Mouse (Mus musculus): ENCODE measurements at regions not wholly inside any gene's neighbourhood (a gene's known extent, or its start where the extent isn't known, plus 50 kb on each side); places are given as distances from the start of the nearest gene placed in this dataset.
A peak's percentile ranks its signal among the peaks of the same experiment; 100 is the strongest.

- no peak for TF ChIP-seq POLR2A (IDR thresholded peaks at IDR 0.05; ENCODE audit: control insufficient read depth, low read depth, low read length)
- no peak for TF ChIP-seq CTCF (IDR thresholded peaks at IDR 0.05; ENCODE audit: control insufficient read depth, insufficient read depth, insufficient replicate concordance, low read depth, low read length)
- Histone ChIP-seq H3K36me3 (ENCODE audit: control insufficient read depth, insufficient read depth, low read length) (no peaks in the 10 kb centered on the region), H3K4me1 (ENCODE audit: control insufficient read depth, insufficient read depth, low read length) (no peaks in the 10 kb centered on the region), H3K27me3 (ENCODE audit: control insufficient read depth, insufficient read depth, low read length) (no peaks in the 10 kb centered on the region), H3K27ac (ENCODE audit: control insufficient read depth, insufficient read depth, low read depth, low read length) (no peak overlapping the region), H3K4me3 (ENCODE audit: control insufficient read depth, low read depth, low read length) (no peak overlapping the region)
These were observed 143.1 kb downstream of the Syk start for GRCm38 (mm10) chr13:52726043-52726442.

- no peaks in the 10 kb centered on the region for H3K27me3 ChIP-seq (ENCODE audit: control insufficient read depth, insufficient read depth, low read length)
These were observed 143.6 kb downstream of the Syk start for GRCm38 (mm10) chr13:52726525-52726924.

GRCm38 (mm10) chr13:52735453-52735933 is 152.5 kb downstream of the Syk start:
- H3K4me1 ChIP-seq (ENCODE audit: control insufficient read depth, insufficient read depth, low read length): peaks cover 2% of the 10 kb centered on the region; the same call in 1 of the 2 replicates
- H3K27ac ChIP-seq (ENCODE audit: control insufficient read depth, insufficient read depth, low read depth, low read length): no peak overlapping the region; the same call in 1 of the 2 replicates
- H3K4me3 ChIP-seq (ENCODE audit: control insufficient read depth, low read depth, low read length): no peak overlapping the region
- no peaks in the 10 kb centered on the region for H3K36me3 ChIP-seq (ENCODE audit: control insufficient read depth, insufficient read depth, low read length)
- TF ChIP-seq CTCF (IDR thresholded peaks at IDR 0.05; ENCODE audit: control insufficient read depth, insufficient read depth, insufficient replicate concordance, low read depth, low read length): no peak
- TF ChIP-seq POLR2A (IDR thresholded peaks at IDR 0.05; ENCODE audit: control insufficient read depth, low read depth, low read length): no peak
- H3K27me3 ChIP-seq (ENCODE audit: control insufficient read depth, insufficient read depth, low read length): no peaks in the 10 kb centered on the region

More at GRCm38 (mm10) chr13:52726525-52726924, 143.6 kb downstream of the Syk start:
- no peaks in the 10 kb centered on the region for H3K4me1 ChIP-seq (ENCODE audit: control insufficient read depth, insufficient read depth, low read length)
- H3K27ac ChIP-seq (ENCODE audit: control insufficient read depth, insufficient read depth, low read depth, low read length): no peak overlapping the region
- H3K4me3 ChIP-seq (ENCODE audit: control insufficient read depth, low read depth, low read length): no peak overlapping the region
- TF ChIP-seq CTCF (IDR thresholded peaks at IDR 0.05; ENCODE audit: control insufficient read depth, insufficient read depth, insufficient replicate concordance, low read depth, low read length) (no peak), POLR2A (IDR thresholded peaks at IDR 0.05; ENCODE audit: control insufficient read depth, low read depth, low read length) (no peak)
- H3K36me3 ChIP-seq (ENCODE audit: control insufficient read depth, insufficient read depth, low read length): no peaks in the 10 kb centered on the region

GRCm38 (mm10) chr13:52735934-52736523 is 153.1 kb downstream of the Syk start:
- no peaks in the 10 kb centered on the region for H3K27me3 ChIP-seq (ENCODE audit: control insufficient read depth, insufficient read depth, low read length)
- peak overlapping the region; percentile 25 for H3K27ac ChIP-seq (ENCODE audit: control insufficient read depth, insufficient read depth, low read depth, low read length)
- no peak overlapping the region for H3K4me3 ChIP-seq (ENCODE audit: control insufficient read depth, low read depth, low read length)
- H3K4me1 ChIP-seq (ENCODE audit: control insufficient read depth, insufficient read depth, low read length): peaks cover 2% of the 10 kb centered on the region; the same call in 1 of the 2 replicates
- TF ChIP-seq POLR2A (IDR thresholded peaks at IDR 0.05; ENCODE audit: control insufficient read depth, low read depth, low read length) (no peak), CTCF (IDR thresholded peaks at IDR 0.05; ENCODE audit: control insufficient read depth, insufficient read depth, insufficient replicate concordance, low read depth, low read length) (no peak)
- no peaks in the 10 kb centered on the region for H3K36me3 ChIP-seq (ENCODE audit: control insufficient read depth, insufficient read depth, low read length)

- Histone ChIP-seq H3K4me3 (ENCODE audit: control insufficient read depth, low read depth, low read length) (no peak overlapping the region), H3K27me3 (ENCODE audit: control insufficient read depth, insufficient read depth, low read length) (no peaks in the 10 kb centered on the region), H3K27ac (ENCODE audit: control insufficient read depth, insufficient read depth, low read depth, low read length) (no peak overlapping the region), H3K36me3 (ENCODE audit: control insufficient read depth, insufficient read depth, low read length) (no peaks in the 10 kb centered on the region), H3K4me1 (ENCODE audit: control insufficient read depth, insufficient read depth, low read length) (peaks cover 2% of the 10 kb centered on the region; the same call in 1 of the 2 replicates)
- TF ChIP-seq POLR2A (IDR thresholded peaks at IDR 0.05; ENCODE audit: control insufficient read depth, low read depth, low read length) (no peak), CTCF (IDR thresholded peaks at IDR 0.05; ENCODE audit: control insufficient read depth, insufficient read depth, insufficient replicate concordance, low read depth, low read length) (no peak)
These were observed 155.2 kb downstream of the Syk start for GRCm38 (mm10) chr13:52738095-52738660.

GRCm38 (mm10) chr13:52741371-52741770 is 158.4 kb downstream of the Syk start:
- no peak overlapping the region for H3K4me3 ChIP-seq (ENCODE audit: control insufficient read depth, low read depth, low read length)
- H3K27ac ChIP-seq (ENCODE audit: control insufficient read depth, insufficient read depth, low read depth, low read length): no peak overlapping the region
- no peaks in the 10 kb centered on the region for H3K36me3 ChIP-seq (ENCODE audit: control insufficient read depth, insufficient read depth, low read length)
- H3K27me3 ChIP-seq (ENCODE audit: control insufficient read depth, insufficient read depth, low read length): no peaks in the 10 kb centered on the region
- H3K4me1 ChIP-seq (ENCODE audit: control insufficient read depth, insufficient read depth, low read length): 0 out of 2 replicates have a peak, but pooled peaks cover 2% of the 10 kb centered on the region
- no peak for TF ChIP-seq POLR2A (IDR thresholded peaks at IDR 0.05; ENCODE audit: control insufficient read depth, low read depth, low read length)
- TF ChIP-seq CTCF (IDR thresholded peaks at IDR 0.05; ENCODE audit: control insufficient read depth, insufficient read depth, insufficient replicate concordance, low read depth, low read length): no peak

- no peaks in the 10 kb centered on the region for H3K27me3 ChIP-seq (ENCODE audit: control insufficient read depth, insufficient read depth, low read length)
- H3K4me3 ChIP-seq (ENCODE audit: control insufficient read depth, low read depth, low read length): no peak overlapping the region
- H3K36me3 ChIP-seq (ENCODE audit: control insufficient read depth, insufficient read depth, low read length): no peaks in the 10 kb centered on the region
- H3K4me1 ChIP-seq (ENCODE audit: control insufficient read depth, insufficient read depth, low read length): peaks cover 4% of the 10 kb centered on the region
- TF ChIP-seq POLR2A (IDR thresholded peaks at IDR 0.05; ENCODE audit: control insufficient read depth, low read depth, low read length) (no peak), CTCF (IDR thresholded peaks at IDR 0.05; ENCODE audit: control insufficient read depth, insufficient read depth, insufficient replicate concordance, low read depth, low read length) (no peak)
- H3K27ac ChIP-seq (ENCODE audit: control insufficient read depth, insufficient read depth, low read depth, low read length): no peak overlapping the region
These were observed 173.0 kb downstream of the Syk start for GRCm38 (mm10) chr13:52756005-52756404.
